Mouse (Mus musculus): ENCODE data around the gene Gm20854. TPM values are rescaled to one million over a fixed set of nuclear protein-coding genes. Genes with fewer than 3 reads are reported as not detected.

Gm20854 gene
- polyA plus RNA-seq (2021; fragmentation: Nextera tagmentation), result not detected in 2 replicates
- long read RNA-seq, experiment 1, result 0 reads
- long read RNA-seq, experiment 2, result 0 reads

DNA sequence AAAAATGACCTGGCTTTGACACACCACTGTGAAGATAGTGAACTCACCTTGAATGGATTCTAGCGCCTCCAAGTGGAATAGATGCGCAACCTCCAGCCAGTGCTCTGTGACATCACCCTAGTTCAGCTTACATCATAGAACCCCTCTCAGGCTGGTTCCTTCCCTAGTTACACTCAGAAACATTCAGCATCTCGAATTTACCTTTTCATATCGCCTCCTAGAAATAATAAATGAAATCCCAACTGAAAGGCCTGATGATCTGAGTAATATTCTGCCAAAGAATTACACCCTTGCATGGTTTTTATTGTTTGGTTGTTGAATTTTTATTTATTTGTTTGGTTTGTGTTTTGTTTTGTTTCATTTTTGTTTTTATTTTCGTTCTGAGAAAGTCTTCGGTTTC is at the start of gene Gm20854:
Gene Gm20854 (minus strand): TSS at position 101 of the 400 bp plus-strand sequence.

Data from left cerebral cortex, adult 6 months (tissue).